Mouse (Mus musculus) embryonic facial prominence, embryonic 15.5 days (tissue): ENCODE data around the gene Stat2. TPM values are rescaled to one million over a fixed set of nuclear protein-coding genes. Genes with fewer than 3 reads are reported as not detected.

Experiments used
- ATAC-seq: fragments of 200-750 bp; cut with Nextera tagmentation; 2 replicates; pipeline ENCODE4 v1.8.0; 2017; ENCODE audit warnings: low read depth, moderate TSS enrichment; ENCODE audit not compliant: insufficient number of reproducible peaks, low FRiP score, low TSS enrichment
- H3K27ac ChIP-seq: fragments of 300-500 bp; sonication (generic); replicated peaks from 2 replicates; pipeline ENCODE4 v1.5.1; 2015; ENCODE audit warnings: mild to moderate bottlenecking, inconsistent platforms
- H3K27me3 ChIP-seq: fragments of 300-500 bp; sonication (generic); 2 replicates; pipeline ENCODE4 v1.6.1; 2015; ENCODE audit warnings: inconsistent platforms
- H3K36me3 ChIP-seq: fragments of 300-500 bp; sonication (generic); 2 replicates; pipeline ENCODE4 v1.6.1; 2015; ENCODE audit warnings: mild to moderate bottlenecking, inconsistent platforms
- H3K4me1 ChIP-seq: fragments of 300-500 bp; sonication (generic); 2 replicates; pipeline ENCODE4 v1.6.1; 2015; ENCODE audit warnings: inconsistent platforms
- H3K4me2 ChIP-seq: fragments of 300-500 bp; sonication (generic); replicated peaks from 2 replicates; pipeline ENCODE4 v1.6.1; 2015; ENCODE audit warnings: mild to moderate bottlenecking, inconsistent platforms
- H3K4me3 ChIP-seq: fragments of 300-500 bp; sonication (generic); replicated peaks from 2 replicates; pipeline ENCODE4 v1.5.1; 2015; ENCODE audit warnings: mild to moderate bottlenecking, inconsistent platforms
- H3K9ac ChIP-seq: fragments of 300-500 bp; sonication (generic); 2 replicates; pipeline ENCODE4 v1.6.1; 2015; ENCODE audit warnings: inconsistent platforms
- H3K9me3 ChIP-seq: fragments of 300-500 bp; sonication (generic); replicated peaks from 2 replicates; pipeline ENCODE4 v1.6.1; 2016; ENCODE audit warnings: inconsistent platforms
- WGBS: fragments of 180-500 bp; shearing (Covaris S2); methylation state at CpG from one replicate; pipeline ENCODE4 v1.1.7; 2015; 5-methylcytosine and 5-hydroxymethylcytosine counted together
- polyA plus RNA-seq: library from polyadenylated mRNA; unstranded; fragments of >200 nt; fragmentation: Nextera tagmentation; extraction: Ambion mirVana; gene quantifications from 2 replicates; pipeline ENCODE4 v1.2.1, GENCODE M21; 2015

Gene Stat2
- polyA plus RNA-seq, 1 experiment from 2014 or later: 17.0 TPM

DNA sequence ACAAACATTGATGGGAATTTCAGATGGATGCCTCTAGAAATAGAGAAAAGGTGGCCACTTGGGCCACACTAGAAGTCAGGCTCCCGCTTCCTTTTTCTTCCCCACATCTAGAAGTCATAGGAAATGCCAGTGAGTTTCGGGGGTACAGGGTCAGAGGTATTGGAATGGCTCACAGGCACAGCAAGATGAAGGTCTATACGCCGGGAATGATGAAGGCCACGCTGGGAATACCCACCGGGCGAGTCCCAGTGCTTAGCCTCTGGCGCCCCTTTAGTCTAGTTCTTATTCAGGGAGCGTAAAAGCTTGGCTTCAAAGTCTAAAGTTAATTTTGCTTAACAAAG lies 32.4 kb downstream of the Stat2 start:
- H3K4me1 ChIP-seq: peaks cover 16% of the 10 kb centered on the region
- peak overlapping the region; percentile 70 for H3K9ac ChIP-seq
- peak overlapping the region; percentile 96 for H3K27ac ChIP-seq
- peak overlapping the region; percentile 63 for H3K4me2 ChIP-seq
- H3K4me3 ChIP-seq: peak overlapping the region; percentile 60
- H3K9me3 ChIP-seq: no peaks in the 10 kb centered on the region
- H3K36me3 ChIP-seq: no peaks in the 10 kb centered on the region
- WGBS: under 1% methylated on average over 9 of the region's 9 CpGs
- no peak; the same call in 1 of the 2 replicates for ATAC-seq
- H3K27me3 ChIP-seq: no peaks in the 10 kb centered on the region

DNA sequence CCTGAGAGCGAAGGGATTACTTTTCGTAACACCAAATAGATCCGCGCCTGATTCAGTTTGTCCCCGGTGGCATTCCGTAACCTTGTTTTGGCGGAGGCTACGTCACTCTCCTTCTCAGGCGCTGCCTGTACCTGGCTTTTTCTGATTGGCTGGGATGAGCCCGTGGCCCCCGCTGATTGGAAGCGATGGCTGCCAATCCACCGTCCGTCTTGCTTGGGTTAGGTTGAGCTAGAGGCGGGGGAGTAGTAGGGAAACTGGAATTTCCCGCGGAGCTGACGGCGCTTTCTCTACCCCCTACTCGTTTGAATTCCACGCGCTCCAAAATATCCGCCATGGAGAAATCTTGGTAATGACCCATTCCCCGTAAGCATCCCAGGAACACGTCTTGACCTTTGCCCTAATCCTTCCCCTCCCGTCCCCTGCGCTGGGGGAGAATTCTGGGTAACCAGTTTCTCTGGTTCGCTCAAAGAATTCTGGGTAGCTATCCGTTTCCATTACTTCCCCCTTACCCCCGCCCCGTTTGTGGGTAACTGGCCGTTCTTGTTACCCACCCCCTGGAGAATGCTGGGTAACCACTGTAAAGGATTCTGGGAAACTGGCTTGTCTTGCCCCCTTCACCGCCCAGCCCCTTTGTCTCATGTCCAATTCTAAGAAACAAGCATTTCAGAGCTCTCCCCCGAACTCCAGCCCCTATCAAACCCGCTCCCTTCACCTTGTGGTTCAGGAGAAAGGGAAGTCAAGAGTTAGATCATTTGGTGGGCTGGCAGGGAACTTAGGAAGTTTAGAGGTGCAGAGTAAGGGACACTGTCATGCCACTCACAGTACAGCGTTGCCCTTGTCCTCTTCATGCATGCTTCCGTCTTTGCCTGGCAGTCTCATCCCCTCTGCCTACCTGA lies 33.0 kb downstream of the Stat2 start, which contains the start of gene Pan2:
Gene Pan2 (plus strand): TSS at position 210 of the 896 bp plus-strand sequence.
- ATAC-seq: peak; percentile 100
- peak within 1 kb of the TSS; percentile 96 for H3K27ac ChIP-seq
- peaks cover 16% of the 10 kb centered on the region for H3K4me1 ChIP-seq
- WGBS: 2% methylated on average over 37 of the region's 37 CpGs
- no peaks in the 10 kb centered on the region for H3K36me3 ChIP-seq
- H3K9me3 ChIP-seq: no peaks in the 10 kb centered on the region
- H3K27me3 ChIP-seq: no peaks in the 10 kb centered on the region
- peak within 1 kb of the TSS; percentile 76 for H3K4me2 ChIP-seq
- H3K4me3 ChIP-seq: peak within 1 kb of the TSS; percentile 60
- H3K9ac ChIP-seq: peak within 1 kb of the TSS; percentile 70

DNA sequence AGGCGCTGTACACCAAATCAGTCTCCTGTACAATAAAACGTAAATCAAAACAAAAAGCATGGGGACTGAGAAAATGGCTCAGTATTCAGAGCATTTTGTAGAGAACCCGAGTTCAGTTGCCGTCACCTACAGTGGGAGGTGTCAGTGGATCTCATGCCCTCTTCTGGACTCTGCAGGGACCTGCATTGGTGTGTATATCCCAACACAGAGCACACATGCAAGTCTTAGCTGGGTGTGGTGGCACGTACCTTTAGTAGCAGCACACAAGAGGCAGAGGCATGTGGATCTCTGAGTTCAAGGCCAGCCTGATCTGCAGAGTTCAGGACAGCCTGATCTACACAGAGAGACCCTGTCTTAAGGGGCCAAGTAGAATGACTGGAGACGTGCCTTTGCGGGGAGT lies 39.3 kb downstream of the Stat2 start:
- Histone ChIP-seq H3K27ac (no peak overlapping the region), H3K4me2 (no peak overlapping the region), H3K4me3 (no peak overlapping the region), H3K36me3 (peaks cover 51% of the 10 kb centered on the region), H3K27me3 (no peaks in the 10 kb centered on the region), H3K9me3 (no peaks in the 10 kb centered on the region), H3K9ac (no peak overlapping the region), H3K4me1 (0 out of 2 replicates have a peak, but pooled peaks cover 4% of the 10 kb centered on the region)
- 90% methylated on average over 7 of the region's 7 CpGs for WGBS
- no peak for ATAC-seq

DNA sequence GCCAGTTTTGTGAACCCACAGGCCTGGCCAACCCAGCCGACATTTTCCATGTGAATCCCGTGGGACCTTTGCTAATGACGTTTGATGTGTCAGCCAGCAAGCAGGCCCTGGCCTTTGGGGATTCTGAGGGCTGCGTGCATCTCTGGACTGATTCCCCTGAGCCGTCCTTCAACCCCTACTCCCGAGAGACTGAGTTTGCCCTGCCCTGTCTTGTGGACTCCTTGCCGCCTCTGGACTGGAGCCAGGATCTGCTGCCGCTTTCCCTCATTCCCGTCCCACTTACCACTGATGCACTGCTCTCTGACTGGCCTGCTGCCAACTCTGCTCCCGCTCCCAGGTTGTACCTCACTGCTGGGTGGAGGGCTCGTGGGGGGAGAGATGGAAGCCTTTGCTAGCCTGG lies 39.8 kb downstream of the Stat2 start:
- Histone ChIP-seq H3K36me3 (peaks cover 56% of the 10 kb centered on the region), H3K4me3 (no peak overlapping the region), H3K27me3 (no peaks in the 10 kb centered on the region), H3K9me3 (no peaks in the 10 kb centered on the region), H3K4me1 (0 out of 2 replicates have a peak, but pooled peaks cover 4% of the 10 kb centered on the region), H3K4me2 (no peak overlapping the region), H3K27ac (no peak overlapping the region), H3K9ac (no peak overlapping the region)
- 59% methylated on average over 11 of the region's 11 CpGs for WGBS
- peak; percentile 19; the same call in 1 of the 2 replicates for ATAC-seq

DNA sequence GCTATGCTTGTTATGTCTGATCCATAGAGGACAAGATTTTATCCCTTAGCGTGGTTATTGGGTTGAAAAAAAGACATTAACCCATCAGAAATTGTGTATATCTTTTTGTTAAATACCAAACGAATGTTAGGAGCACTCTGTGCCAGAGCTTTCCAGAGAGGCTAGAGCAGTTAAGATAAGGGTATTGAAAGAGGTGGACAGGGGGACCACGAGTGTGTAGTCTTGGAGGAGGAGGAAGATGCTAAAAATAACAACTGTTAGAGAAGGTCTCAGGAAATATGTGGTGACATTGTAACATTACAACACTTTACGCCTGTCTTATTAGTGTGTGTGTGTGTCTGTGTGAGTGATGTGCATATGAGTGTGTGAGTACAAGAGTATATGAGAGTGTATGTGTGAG lies 40.5 kb downstream of the Stat2 start:
- no peaks in the 10 kb centered on the region for H3K9me3 ChIP-seq
- H3K27me3 ChIP-seq: no peaks in the 10 kb centered on the region
- no peak overlapping the region for H3K4me3 ChIP-seq
- peaks cover 63% of the 10 kb centered on the region for H3K36me3 ChIP-seq
- no peak overlapping the region for H3K9ac ChIP-seq
- H3K4me1 ChIP-seq: 0 out of 2 replicates have a peak, but pooled peaks cover 4% of the 10 kb centered on the region
- no peak overlapping the region for H3K27ac ChIP-seq
- 87% methylated on average over 4 of the region's 4 CpGs for WGBS
- no peak for ATAC-seq
- H3K4me2 ChIP-seq: no peak overlapping the region

DNA sequence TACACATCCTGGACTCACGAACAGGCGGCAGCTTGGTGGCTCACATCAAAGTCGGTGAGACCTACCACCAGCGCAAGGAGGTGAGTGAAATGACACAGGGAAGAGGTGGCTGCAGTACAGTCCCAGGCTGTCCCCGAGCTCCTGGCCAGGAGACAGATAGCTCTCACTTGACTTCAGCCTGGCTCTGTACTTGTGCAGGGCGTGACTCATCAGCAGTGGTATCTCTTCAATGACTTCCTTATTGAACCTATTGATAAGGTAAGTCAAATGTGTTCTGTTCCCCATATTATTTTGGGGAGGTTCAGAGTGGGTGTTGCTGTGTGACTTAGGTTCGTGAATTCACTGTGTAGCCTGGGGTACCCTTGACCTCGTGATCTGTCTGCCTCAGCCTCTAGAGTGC lies 45.2 kb downstream of the Stat2 start:
- no peak overlapping the region for H3K4me3 ChIP-seq
- H3K27ac ChIP-seq: no peak overlapping the region
- H3K9me3 ChIP-seq: no peaks in the 10 kb centered on the region
- H3K27me3 ChIP-seq: no peaks in the 10 kb centered on the region
- WGBS: 96% methylated on average over 8 of the region's 8 CpGs
- H3K36me3 ChIP-seq: peaks cover 86% of the 10 kb centered on the region
- H3K4me2 ChIP-seq: no peak overlapping the region
- no peak for ATAC-seq
- no peaks in the 10 kb centered on the region for H3K4me1 ChIP-seq
- H3K9ac ChIP-seq: no peak overlapping the region

DNA sequence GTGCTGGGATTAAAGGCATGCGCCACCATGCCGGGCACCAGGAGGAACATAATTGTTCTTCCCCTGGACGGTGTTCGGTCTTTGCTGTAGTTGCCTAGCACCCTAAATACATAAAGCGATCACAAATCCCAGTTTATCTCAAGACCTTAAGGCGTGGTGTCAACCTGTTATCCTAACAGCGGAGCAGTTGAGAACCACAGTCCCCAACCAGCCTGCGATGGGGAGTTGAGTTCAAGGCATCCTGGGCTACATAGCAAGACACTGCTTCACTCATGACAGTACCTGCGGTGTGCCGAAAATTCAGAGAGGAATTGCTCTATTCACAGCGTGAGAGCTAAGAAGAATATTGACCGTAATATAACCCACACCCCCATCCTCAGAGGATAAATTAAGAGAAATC lies 51.3 kb downstream of the Stat2 start:
- Histone ChIP-seq H3K4me3 (peak overlapping the region; percentile 90), H3K4me2 (peak overlapping the region; percentile 75), H3K36me3 (peaks cover 52% of the 10 kb centered on the region), H3K4me1 (peaks cover 18% of the 10 kb centered on the region), H3K27ac (peak overlapping the region; percentile 98), H3K9me3 (no peaks in the 10 kb centered on the region), H3K9ac (no peak overlapping the region), H3K27me3 (no peaks in the 10 kb centered on the region)
- no peak for ATAC-seq
- 54% methylated on average over 12 of the region's 12 CpGs for WGBS

DNA sequence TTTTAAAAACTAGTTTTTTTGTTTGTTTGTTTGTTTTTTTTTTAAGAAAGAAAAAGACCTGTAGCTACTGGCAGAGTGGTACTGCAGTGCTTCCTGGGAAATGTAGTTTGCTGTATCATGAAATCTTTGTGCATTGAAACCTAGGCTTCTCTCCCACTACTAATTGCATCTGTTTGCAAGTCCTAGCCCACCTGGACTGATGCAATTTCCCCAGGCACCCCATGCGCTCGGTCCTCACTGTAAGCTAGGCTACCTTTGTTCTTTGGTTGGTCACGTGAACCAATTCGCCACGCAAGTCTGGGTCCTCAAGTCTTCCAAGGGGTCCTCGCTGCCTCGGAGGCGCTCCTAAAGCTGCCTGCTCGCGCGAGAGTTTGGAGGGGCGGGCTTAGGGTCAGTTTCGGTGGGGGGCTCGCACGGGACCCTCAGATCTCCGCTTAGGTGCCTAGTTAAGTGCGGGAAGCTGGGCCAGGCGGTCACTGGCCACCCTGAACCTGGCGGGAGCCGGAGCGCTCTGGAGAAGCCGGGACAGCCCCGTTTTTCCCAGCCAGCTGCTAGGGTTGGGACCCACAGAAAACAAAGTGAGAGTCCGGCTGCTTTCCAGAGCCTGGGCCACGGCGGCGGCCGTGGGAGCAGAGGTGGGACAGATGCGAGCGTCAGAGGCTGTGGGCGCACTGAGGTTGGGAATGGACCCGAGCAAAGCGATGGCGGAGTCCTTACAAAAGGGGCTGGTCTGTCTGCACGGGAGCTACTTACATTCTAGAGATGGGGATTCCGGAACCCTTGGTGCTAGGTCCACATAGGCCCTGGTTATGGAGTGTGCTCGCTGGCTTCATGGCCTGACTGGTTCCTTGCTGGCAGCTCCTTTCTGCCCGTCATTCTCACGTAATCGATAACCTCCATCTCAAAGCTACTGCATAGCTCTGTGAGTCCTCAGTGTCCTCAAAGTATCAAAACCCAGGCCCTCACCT lies 52.1 kb downstream of the Stat2 start, which contains the start of gene Cnpy2:
Gene Cnpy2 (plus strand): TSS at position 319 of the 968 bp plus-strand sequence.
- H3K9me3 ChIP-seq: no peaks in the 10 kb centered on the region
- H3K4me1 ChIP-seq: peaks cover 18% of the 10 kb centered on the region
- WGBS: under 1% methylated on average over 40 of the region's 40 CpGs
- H3K27me3 ChIP-seq: no peaks in the 10 kb centered on the region
- ATAC-seq: peak; percentile 93
- peak within 1 kb of the TSS; percentile 98 for H3K27ac ChIP-seq
- peak within 1 kb of the TSS; percentile 99 for H3K9ac ChIP-seq
- peak within 1 kb of the TSS; percentile 90 for H3K4me3 ChIP-seq
- peak within 1 kb of the TSS; percentile 75 for H3K4me2 ChIP-seq
- H3K36me3 ChIP-seq: peaks cover 54% of the 10 kb centered on the region

DNA sequence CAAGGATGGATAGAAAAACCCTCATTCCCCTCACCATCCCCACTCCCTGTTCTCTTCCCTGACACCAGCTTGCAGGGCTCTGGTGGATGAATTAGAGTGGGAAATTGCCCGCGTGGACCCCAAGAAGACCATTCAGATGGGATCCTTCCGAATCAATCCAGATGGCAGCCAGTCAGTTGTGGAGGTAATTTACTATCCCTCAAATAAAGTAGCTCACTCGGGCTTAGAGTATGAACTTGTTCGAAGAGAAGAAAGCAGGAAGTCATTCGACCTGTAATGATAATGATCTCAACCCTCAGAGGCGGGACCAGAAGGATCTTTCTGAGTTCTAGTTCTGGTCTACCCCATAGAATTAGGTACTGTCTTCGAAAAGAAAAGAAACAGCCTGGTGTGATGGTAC lies 53.2 kb downstream of the Stat2 start:
- H3K27ac ChIP-seq: peak overlapping the region; percentile 98

DNA sequence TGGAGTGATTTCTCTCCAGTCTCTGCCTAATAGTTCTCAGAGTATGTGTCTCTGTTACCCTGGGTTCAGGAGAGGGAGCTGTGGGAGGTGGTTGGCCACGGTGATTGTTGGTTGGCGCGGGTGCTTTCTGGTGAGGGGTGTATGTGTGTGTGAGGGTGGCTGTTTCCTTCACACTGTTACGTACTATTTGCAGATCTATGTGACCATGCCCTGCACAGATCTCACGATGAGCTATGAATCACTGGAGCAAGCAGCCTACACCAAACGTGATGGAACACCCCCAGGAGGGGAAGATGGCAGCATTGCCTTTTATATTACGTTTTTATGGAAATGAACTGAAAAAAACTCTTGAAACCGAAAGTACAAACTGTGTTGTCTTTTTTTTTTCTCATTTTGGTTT lies 56.5 kb downstream of the Stat2 start:
- Histone ChIP-seq H3K9me3 (no peaks in the 10 kb centered on the region), H3K36me3 (peaks cover 36% of the 10 kb centered on the region), H3K4me2 (no peak overlapping the region), H3K9ac (no peak overlapping the region), H3K27ac (no peak overlapping the region), H3K27me3 (no peaks in the 10 kb centered on the region), H3K4me3 (no peak overlapping the region), H3K4me1 (peaks cover 14% of the 10 kb centered on the region)
- WGBS: 94% methylated on average over 8 of the region's 8 CpGs
- no peak for ATAC-seq

More for the DNA sequence above, 53.2 kb downstream of the Stat2 start:
- Histone ChIP-seq H3K27me3 (no peaks in the 10 kb centered on the region), H3K9ac (peak overlapping the region; percentile 99), H3K4me2 (peak overlapping the region; percentile 75), H3K4me3 (peak overlapping the region; percentile 90), H3K4me1 (peaks cover 18% of the 10 kb centered on the region), H3K9me3 (no peaks in the 10 kb centered on the region), H3K36me3 (peaks cover 52% of the 10 kb centered on the region)
- no peak for ATAC-seq
- 63% methylated on average over 8 of the region's 8 CpGs for WGBS

DNA sequence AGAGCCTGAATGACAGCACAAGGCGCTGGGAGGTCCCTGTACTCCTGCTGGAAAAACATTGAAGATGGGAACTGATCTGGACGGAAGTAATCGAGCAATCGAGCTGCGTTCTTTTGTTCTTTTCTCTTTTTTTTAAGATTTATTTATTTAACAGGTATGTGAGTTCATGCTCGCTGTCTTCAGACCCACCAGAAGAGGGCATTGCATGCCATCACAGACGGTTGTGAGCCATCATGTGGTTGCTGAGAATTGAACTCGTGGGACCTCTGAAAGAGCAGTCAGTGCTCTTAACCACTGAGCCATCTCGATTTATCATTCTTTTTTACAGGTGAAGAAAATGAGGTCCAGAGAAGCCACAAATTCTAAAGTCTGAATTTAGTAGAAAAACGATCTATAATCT lies 57.3 kb downstream of the Stat2 start:
- H3K4me2 ChIP-seq: no peak overlapping the region
- H3K36me3 ChIP-seq: peaks cover 36% of the 10 kb centered on the region
- H3K4me3 ChIP-seq: no peak overlapping the region
- no peaks in the 10 kb centered on the region for H3K27me3 ChIP-seq
- no peak for ATAC-seq
- H3K4me1 ChIP-seq: peaks cover 14% of the 10 kb centered on the region
- H3K27ac ChIP-seq: no peak overlapping the region
- H3K9me3 ChIP-seq: no peaks in the 10 kb centered on the region
- WGBS: 88% methylated on average over 10 of the region's 10 CpGs
- H3K9ac ChIP-seq: no peak overlapping the region
